Mouse (Mus musculus): ENCODE results near the gene Gm16867. TPM values are rescaled to one million over a fixed set of nuclear protein-coding genes. Genes with fewer than 3 reads are reported as not detected.
"Not testable (repeated sequence)": the region's sequence is repeated elsewhere in the genome, so short reads cannot be mapped to it uniquely, and the experiment has no call there.

The Gm16867 gene
- polyA plus RNA-seq, 1 experiment from 2014 or later = not detected

DNA sequence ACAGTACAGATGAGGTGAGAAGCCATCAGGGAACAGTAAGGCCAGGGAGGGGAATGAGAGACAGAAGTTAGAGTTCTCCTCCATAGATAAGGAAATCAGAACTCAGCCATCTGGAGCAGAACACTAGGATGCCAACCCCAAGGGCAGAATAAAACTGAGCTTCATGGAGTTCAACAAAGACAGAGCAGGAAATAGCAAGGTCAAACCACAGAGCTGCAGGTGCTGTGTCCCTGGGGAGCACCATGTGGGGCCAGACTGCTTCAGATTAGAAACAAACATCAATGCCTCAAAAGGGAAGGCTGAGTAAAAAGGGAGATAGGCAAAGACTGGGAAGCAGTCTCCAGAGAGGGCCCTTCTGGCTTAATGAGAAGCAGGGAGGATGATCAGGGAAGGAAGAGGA, 6.9 kb downstream of the Gm16867 start:
- not testable (repeated sequence) for H3K4me3 ChIP-seq (replicated peaks); H3K4me2 ChIP-seq (replicated peaks); H3K27me3 ChIP-seq (replicated peaks); H3K36me3 ChIP-seq; H3K9me3 ChIP-seq; H3K9ac ChIP-seq; ATAC-seq; H3K27ac ChIP-seq; H3K4me1 ChIP-seq (replicated peaks)

DNA sequence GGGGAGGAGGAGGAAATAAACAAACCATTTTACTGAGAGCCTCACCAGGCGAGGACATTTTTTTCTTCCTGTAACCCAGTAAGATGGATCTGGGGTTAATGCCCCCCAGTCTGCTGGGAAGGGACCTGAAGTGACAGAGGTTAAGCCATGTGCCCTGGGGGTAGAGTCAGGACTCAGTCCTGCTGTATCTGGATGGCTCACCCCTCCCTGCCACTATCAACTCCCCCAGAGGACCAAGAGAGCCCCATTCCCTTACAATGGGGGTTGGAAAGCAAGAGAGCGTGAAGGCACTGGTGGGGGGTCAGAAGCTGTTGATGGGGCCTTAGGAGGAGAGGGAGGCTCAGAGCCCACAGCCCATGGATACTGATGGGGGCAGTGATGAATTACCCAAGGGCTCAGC, 8.2 kb downstream of the Gm16867 start:
- H3K9me3 ChIP-seq; H3K4me2 ChIP-seq (replicated peaks); H3K4me1 ChIP-seq (replicated peaks); H3K27ac ChIP-seq; H3K36me3 ChIP-seq; H3K27me3 ChIP-seq (replicated peaks); H3K9ac ChIP-seq; ATAC-seq; H3K4me3 ChIP-seq (replicated peaks): not testable (repeated sequence)
- WGBS = no CpG with 5 or more reads among the region's 2 CpGs

DNA sequence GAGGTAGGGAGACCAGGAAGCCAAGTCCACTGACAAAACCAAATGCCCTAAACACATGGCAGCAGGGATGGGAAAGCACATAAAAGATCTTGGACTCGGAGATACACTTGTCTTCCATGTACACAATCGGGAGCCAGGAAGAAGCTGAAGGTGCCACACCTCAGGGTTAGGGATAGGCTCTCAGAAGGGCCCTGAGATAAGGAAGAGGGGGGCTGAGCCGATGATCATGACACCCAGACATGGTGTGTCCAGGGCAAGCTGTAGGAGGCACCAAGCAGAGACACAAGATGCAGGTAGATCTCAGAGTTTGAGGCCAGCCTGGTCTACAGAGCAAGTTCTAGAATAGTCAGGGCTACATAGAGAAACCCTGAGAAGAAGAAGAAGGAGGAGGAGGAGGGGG, 8.6 kb downstream of the Gm16867 start:
- not testable (repeated sequence) for H3K4me1 ChIP-seq (replicated peaks); H3K9me3 ChIP-seq; H3K36me3 ChIP-seq; H3K27me3 ChIP-seq (replicated peaks); H3K9ac ChIP-seq; H3K27ac ChIP-seq; H3K4me3 ChIP-seq (replicated peaks); H3K4me2 ChIP-seq (replicated peaks)
- ATAC-seq = peak; percentile 65
- no CpG with 5 or more reads among the region's 3 CpGs for WGBS

DNA sequence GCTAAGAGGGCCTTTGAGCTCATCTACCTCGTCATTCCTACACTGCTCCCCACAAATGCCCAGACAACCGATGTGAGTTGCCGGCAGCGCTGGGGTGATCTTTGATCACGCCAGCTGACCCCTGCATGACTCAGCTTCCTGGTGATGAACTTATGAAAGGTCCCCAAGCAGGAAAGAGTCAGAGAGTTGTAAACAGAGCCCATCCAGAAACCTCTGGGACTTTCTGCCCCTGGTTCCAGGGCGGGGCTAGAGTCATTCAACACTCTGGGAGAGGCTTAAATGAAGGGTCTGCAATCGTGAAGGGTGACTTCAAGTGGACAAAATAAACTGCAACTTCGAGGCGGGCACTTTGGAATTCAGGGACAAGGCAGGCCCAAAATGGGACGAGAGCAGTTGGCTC, 15.2 kb downstream of the Gm16867 start:
- ATAC-seq = peak; percentile 82

DNA sequence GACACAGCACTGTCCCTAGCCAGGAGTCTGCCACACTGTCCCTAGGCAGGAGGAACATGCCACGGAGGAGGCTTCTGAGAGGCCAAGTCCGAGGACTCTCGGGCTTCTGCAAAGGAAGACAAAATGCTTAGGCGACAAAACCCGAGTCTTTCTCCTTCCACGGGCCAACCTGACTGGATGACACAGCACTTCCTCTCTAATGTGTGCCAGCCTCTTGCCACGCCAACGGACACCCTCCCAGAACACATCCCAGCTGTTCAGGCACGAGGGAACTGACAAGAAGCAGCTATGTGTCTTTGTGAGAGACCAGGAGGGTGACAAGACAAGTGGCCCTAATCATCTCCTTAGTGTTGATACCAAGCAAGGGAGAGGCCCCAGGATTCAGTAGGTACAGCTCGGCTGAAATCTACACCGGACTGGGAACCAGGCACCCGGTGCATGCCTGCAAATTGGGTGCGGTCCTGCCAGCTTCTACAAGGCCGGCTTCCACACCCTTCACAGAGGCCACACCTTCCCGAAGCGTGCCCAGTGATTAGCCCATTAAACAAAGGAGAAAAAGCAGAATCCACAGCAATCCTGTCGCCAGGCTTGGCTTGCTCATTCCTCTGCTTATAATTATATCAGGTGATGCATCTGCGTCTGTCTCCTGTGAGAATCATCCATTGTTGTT, 17.6 kb downstream of the Gm16867 start:
- not testable (repeated sequence) for H3K27ac ChIP-seq; H3K27me3 ChIP-seq (replicated peaks); H3K9me3 ChIP-seq; H3K9ac ChIP-seq; H3K4me1 ChIP-seq (replicated peaks); H3K4me2 ChIP-seq (replicated peaks); H3K4me3 ChIP-seq (replicated peaks); H3K36me3 ChIP-seq
- no CpG with 5 or more reads among the region's 18 CpGs for WGBS
- peak; percentile 65; the same call in 1 of the 2 replicates for ATAC-seq

More for the DNA sequence above, 15.2 kb downstream of the Gm16867 start:
- not testable (repeated sequence) for H3K27ac ChIP-seq; H3K4me1 ChIP-seq (replicated peaks); H3K4me2 ChIP-seq (replicated peaks); H3K36me3 ChIP-seq; H3K9ac ChIP-seq; H3K27me3 ChIP-seq (replicated peaks); H3K4me3 ChIP-seq (replicated peaks); H3K9me3 ChIP-seq
- WGBS = no CpG with 5 or more reads among the region's 10 CpGs

DNA sequence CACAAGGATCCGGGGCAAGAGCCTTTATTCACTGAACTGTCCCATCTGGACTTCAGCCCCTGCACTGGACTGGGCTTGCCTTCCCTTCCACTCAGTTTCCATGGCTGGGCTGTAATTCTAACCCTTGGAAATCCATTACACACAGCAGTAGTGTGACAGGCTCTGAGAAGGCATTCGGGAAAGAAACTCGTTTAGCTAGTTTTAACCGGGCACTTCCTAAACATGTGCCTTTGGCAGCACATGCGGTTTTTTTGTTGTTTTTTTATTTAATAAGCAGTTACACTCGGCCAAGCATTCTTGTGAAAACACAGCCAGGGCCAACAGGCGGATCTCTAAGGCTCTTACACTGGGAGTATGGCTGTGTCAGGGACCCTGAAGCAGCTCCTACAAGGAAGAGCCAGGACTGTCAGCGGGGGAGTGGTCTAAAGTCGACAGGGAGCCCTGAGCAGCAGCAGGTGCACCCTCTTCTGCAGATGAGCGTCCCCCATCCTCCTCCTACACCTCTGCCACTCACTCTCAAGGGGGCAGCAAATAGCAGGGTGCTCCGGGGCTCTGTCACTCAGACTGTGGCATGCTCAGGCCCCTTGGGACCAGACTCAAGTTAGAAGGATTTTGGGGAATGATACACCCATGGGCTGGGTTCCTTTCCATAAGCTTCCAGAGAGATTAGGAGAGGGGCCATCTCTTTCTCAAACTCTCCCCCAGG, 29.1 kb downstream of the Gm16867 start:
- H3K27me3 ChIP-seq (replicated peaks); H3K9me3 ChIP-seq; H3K36me3 ChIP-seq; H3K4me2 ChIP-seq (replicated peaks); H3K27ac ChIP-seq; H3K9ac ChIP-seq; H3K4me1 ChIP-seq (replicated peaks); H3K4me3 ChIP-seq (replicated peaks): not testable (repeated sequence)
- WGBS = no CpG with 5 or more reads among the region's 11 CpGs
- ATAC-seq = peak; percentile 81

DNA sequence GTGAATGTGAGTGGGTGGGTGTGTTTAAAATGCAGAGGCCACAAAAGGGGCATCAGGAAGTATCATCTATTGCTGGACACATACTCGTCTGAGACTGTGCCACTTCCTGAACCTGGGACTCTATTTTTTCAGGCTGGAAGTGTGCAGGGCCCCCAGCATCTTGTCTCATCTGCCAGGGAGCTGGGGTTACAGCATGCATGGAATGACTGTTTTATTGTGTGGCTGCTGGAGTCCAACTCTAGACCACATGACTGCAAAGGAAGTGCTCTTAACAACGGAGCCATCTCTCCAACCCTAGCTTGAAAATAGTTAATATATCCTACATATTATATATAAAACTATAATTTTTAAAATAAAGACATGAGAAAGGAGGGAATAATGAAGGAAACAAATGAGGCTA, 29.8 kb downstream of the Gm16867 start:
- H3K4me3 ChIP-seq (replicated peaks); H3K4me1 ChIP-seq (replicated peaks); H3K9ac ChIP-seq; H3K4me2 ChIP-seq (replicated peaks); H3K9me3 ChIP-seq; H3K27ac ChIP-seq; H3K36me3 ChIP-seq; H3K27me3 ChIP-seq (replicated peaks): not testable (repeated sequence)
- peak; percentile 53; the same call in 1 of the 2 replicates for ATAC-seq
- WGBS = no CpG with 5 or more reads among the region's 2 CpGs

DNA sequence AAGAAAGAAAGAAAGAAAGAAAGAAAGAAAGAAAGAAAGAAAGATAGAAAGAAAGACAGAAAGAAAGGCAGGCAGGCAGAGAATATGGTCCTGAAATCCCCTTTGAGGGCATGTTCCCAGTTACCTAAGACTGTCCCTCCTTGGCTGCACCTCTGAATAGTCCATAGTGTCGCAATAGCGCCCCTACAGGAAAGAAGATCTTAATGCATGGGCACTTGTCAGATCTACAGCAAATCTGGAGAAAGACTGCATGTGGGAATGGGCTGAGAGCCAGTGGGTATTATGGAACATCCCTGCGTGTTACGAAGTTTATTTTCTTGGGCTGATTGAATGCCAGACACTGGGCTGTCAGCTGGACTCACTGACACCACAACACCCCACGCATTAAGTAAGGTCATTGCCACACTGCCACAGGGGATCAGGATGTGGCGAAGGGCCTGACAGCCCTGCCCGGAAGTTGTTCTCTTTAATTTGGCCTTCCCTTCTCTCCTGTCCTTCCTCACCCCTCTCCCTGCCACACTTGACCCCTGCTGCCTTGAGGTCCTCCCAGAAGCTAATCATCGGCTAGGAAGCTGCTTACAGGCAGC, 32.9 kb downstream of the Gm16867 start:
- WGBS = no CpG with 5 or more reads among the region's 8 CpGs
- not testable (repeated sequence) for ATAC-seq, H3K36me3 ChIP-seq

DNA sequence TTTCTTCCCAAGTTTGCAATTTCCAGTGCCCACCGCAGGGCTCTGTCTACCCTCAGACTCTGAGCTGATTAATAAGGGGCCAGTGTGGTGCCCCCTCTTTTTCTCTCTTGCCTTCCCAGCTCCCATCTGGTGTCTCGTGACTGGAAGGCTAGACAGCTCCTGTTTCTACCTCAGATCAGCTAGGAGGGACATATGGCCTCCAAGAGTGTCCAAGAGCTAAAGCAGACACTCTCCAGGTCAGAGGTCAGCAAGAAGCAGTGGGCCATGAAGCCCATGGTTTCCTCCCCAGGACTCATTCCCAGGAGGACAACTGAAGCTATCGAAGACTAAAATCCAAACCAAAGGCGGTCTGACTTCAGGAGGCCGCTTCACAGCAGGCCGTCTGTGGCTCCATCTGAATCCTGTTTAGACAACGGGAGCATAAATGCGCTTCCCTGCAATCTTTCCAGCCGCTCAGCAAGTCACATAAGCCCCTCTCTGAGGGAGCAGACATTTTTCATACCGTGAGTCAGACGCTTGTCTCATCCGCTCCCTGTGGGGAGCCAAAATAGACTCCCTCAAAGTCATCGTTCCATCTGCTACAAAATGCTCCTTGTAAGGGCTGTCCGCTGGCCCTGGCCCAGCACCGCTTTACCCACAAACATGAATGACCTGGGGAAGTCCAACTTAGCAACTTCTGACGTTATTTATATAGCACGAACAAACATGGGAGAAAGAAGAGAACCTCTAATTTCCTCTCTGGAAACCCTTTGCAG, 35.4 kb downstream of the Gm16867 start:
- H3K4me3 ChIP-seq (replicated peaks); ATAC-seq; H3K9ac ChIP-seq; H3K4me1 ChIP-seq (replicated peaks); H3K27me3 ChIP-seq (replicated peaks); H3K27ac ChIP-seq; H3K36me3 ChIP-seq; H3K9me3 ChIP-seq; H3K4me2 ChIP-seq (replicated peaks): not testable (repeated sequence)
- WGBS = no CpG with 5 or more reads among the region's 17 CpGs

More for the DNA sequence above, 32.9 kb downstream of the Gm16867 start:
- H3K9ac ChIP-seq; H3K27me3 ChIP-seq (replicated peaks); H3K4me3 ChIP-seq (replicated peaks); H3K4me2 ChIP-seq (replicated peaks); H3K27ac ChIP-seq; H3K9me3 ChIP-seq; H3K4me1 ChIP-seq (replicated peaks): not testable (repeated sequence)

DNA sequence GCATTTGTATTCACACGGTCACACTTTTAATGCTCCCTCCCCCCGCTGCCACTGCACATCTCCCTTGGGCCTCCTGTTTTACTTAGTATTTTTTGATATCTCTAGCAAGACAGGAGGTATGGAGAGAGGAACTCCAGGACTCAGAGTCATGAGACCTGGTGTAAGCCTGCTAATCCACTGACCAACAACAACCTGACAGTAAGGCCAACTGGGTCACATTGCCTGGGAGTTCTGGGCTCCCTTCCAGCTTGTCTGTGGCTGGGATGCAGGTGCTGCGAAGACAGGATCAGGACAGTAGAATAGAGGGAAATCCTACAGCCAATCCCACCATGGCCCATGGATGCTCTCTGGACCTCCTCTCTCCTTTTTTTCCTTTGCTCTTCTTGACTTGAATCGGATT, 38.7 kb downstream of the Gm16867 start:
- not testable (repeated sequence) for ATAC-seq; H3K4me2 ChIP-seq (replicated peaks); H3K4me3 ChIP-seq (replicated peaks); H3K4me1 ChIP-seq (replicated peaks); H3K9me3 ChIP-seq; H3K36me3 ChIP-seq; H3K27me3 ChIP-seq (replicated peaks); H3K27ac ChIP-seq; H3K9ac ChIP-seq
- no CpG with 5 or more reads among the region's 4 CpGs for WGBS

DNA sequence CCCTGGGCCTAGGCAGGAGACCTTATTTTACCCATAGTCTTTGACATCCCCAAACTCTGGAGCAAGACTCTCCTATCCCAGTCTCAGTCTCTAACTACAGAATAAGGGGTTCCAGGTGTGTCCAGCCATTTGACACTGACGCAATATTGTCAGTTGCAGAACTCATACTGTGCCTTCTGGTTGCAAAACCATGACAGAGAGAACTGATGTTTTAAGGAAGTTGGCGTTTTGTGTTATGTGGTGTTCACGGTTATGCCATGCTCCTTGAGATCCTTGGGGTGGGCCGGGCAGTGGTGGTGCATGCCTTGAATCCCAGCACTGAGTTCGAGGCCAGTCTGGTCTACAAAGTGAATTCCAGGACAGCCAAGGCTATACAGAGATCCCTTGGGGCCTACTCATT, 45.5 kb downstream of the Gm16867 start:
- not testable (repeated sequence) for H3K36me3 ChIP-seq; H3K27me3 ChIP-seq (replicated peaks); H3K4me2 ChIP-seq (replicated peaks); H3K27ac ChIP-seq; H3K4me1 ChIP-seq (replicated peaks); H3K9ac ChIP-seq; H3K4me3 ChIP-seq (replicated peaks); H3K9me3 ChIP-seq; ATAC-seq
- no CpG with 5 or more reads among the region's 5 CpGs for WGBS

DNA sequence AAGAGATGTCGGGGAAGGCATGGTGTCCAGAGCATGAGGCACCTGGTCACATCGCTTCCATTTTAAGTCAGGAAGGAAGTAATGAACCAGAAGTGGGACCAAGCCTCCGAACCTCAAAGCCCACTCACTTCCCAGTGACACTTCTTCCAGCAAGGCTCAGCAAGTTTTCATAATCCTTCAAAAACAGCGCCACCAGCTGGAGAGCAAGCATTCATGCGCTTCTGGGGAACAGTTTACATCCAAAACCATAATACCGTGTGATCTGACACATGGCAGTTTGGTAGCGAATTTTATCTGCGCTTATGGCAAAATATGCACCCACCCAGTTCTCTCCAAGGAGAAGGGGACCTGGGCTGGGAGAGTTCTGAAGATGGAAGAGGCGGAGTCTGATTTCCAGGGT, 48.5 kb downstream of the Gm16867 start:
- not testable (repeated sequence) for H3K4me2 ChIP-seq (replicated peaks); H3K4me3 ChIP-seq (replicated peaks); H3K27me3 ChIP-seq (replicated peaks); H3K27ac ChIP-seq; H3K4me1 ChIP-seq (replicated peaks); H3K36me3 ChIP-seq; H3K9ac ChIP-seq; H3K9me3 ChIP-seq; ATAC-seq
- no CpG with 5 or more reads among the region's 9 CpGs for WGBS

Data from intestine, embryonic 15.5 days (tissue).